Comparison of ENCODE assay signal across 20 mouse cellular contexts in genomic region chr2:34745673-34746072, GRCm38 (mm10). TPM values are rescaled to one million over a fixed set of nuclear protein-coding genes. Genes with fewer than 3 reads are reported as not detected.
DNase-seq lines count a peak whose midpoint lies in the region; ATAC-seq and TF ChIP-seq lines count a peak whose summit lies in the region.
"Had no signal": no experiment of that assay in that cellular context is flagged by ENCODE, and none has a peak within 500 bp of the region (broad histone marks: within the 10 kb centered on the region; RNA-seq: fewer than 3 reads in every experiment).

No protein-coding gene starts in this region.

- H3K27me3 ChIP-seq in liver, embryonic 12.5 days (replicated peaks), result no peaks in the 10 kb centered on the region
- no peaks in the 10 kb centered on the region for H3K27me3 ChIP-seq in liver, postnatal 0 days (ENCODE audit: insufficient read depth, low read length)
- no peaks in the 10 kb centered on the region for H3K27me3 ChIP-seq in MEL (ENCODE audit: control insufficient read depth in 1 of 2, insufficient read depth in 2 of 2, low read length in 2 of 2)
- H3K27me3 ChIP-seq: embryonic facial prominence, embryonic 13.5 days; forebrain, embryonic 12.5 days; heart, embryonic 13.5 days; hindbrain, embryonic 12.5 days had no signal

- no peak for DNase-seq in liver, postnatal 0 days
- peak; percentile 25 for DNase-seq in CD4-positive helper T cell, adult 2 months (ENCODE audit: low read depth, low spot score)
- peak; percentile 37 for DNase-seq in MEL (ENCODE audit: low read depth, low spot score)
- peak; percentile 38 for DNase-seq in naive thymus-derived CD4-positive, alpha-beta T cell, adult 2 months (ENCODE audit: low read depth)
- no peak for DNase-seq in urinary bladder, postnatal 14 days (ENCODE audit: low spot score)
- no peak for DNase-seq in cerebellum, postnatal 4 days (ENCODE audit: low spot score in 2 of 2)
- DNase-seq: adrenal gland, postnatal 14 days; cerebellum, adult 11-12 months; cerebellum, adult 9-10 months; cerebellum, postnatal 25 days; forebrain, postnatal 0 days; gastrocnemius, postnatal 14 days; heart, postnatal 4 days had no signal

- peak overlapping the region; percentile 37; the same call in 1 of the 2 replicates for H3K27ac ChIP-seq in liver, embryonic 12.5 days
- H3K27ac ChIP-seq in liver, postnatal 0 days (ENCODE audit: low read depth), result no peak overlapping the region
- H3K27ac ChIP-seq in MEL (ENCODE audit: control insufficient read depth, low read depth, low read length), result peak overlapping the region; percentile 2
- H3K27ac ChIP-seq: embryonic facial prominence, embryonic 13.5 days; forebrain, embryonic 12.5 days; heart, embryonic 13.5 days; hindbrain, embryonic 12.5 days had no signal

- H3K9ac ChIP-seq in liver, embryonic 12.5 days, result no peak overlapping the region
- no peak overlapping the region for H3K9ac ChIP-seq in liver, postnatal 0 days (replicated peaks)
- no peak overlapping the region for H3K9ac ChIP-seq in MEL (ENCODE audit: control insufficient read depth, low read depth, low read length, poor library complexity, severe bottlenecking)
- H3K9ac ChIP-seq: embryonic facial prominence, embryonic 13.5 days; forebrain, embryonic 12.5 days; forebrain, postnatal 0 days; heart, embryonic 13.5 days; hindbrain, embryonic 12.5 days had no signal

- 63% methylated on average over 2 of the region's 2 CpGs for WGBS in liver, embryonic 12.5 days (ENCODE audit: insufficient replicate concordance)
- 71% methylated on average over 2 of the region's 2 CpGs for WGBS in liver, postnatal 0 days (ENCODE audit: insufficient replicate concordance)

- H3K9me3 ChIP-seq in liver, embryonic 12.5 days (replicated peaks), result no peaks in the 10 kb centered on the region
- no peaks in the 10 kb centered on the region for H3K9me3 ChIP-seq in liver, postnatal 0 days (ENCODE audit: low read length)
- no peaks in the 10 kb centered on the region for H3K9me3 ChIP-seq in MEL (replicated peaks; ENCODE audit: insufficient read depth, low read length)
- H3K9me3 ChIP-seq: embryonic facial prominence, embryonic 13.5 days; forebrain, embryonic 12.5 days; G1E; heart, embryonic 13.5 days; hindbrain, embryonic 12.5 days had no signal

- TF ChIP-seq RAD21 in MEL (IDR thresholded peaks at IDR 0.05; ENCODE audit: low read depth, low read length), result no peak

- no peak for TF ChIP-seq EP300 in liver, postnatal 0 days (IDR thresholded peaks at IDR 0.05; ENCODE audit: low read depth)
- no peak for TF ChIP-seq EP300 in MEL (IDR thresholded peaks at IDR 0.05; ENCODE audit: low read depth in 1 of 2, low read length in 2 of 2)

- no peak for ATAC-seq in liver, embryonic 12.5 days
- ATAC-seq in liver, postnatal 0 days, result no peak
- ATAC-seq: forebrain, postnatal 0 days; hindbrain, embryonic 16.5 days had no signal

- no peak for TF ChIP-seq CTCF in liver, postnatal 0 days (IDR thresholded peaks at IDR 0.05; ENCODE audit: low read depth)
- no peak for TF ChIP-seq CTCF in MEL (IDR thresholded peaks at IDR 0.05 in 2 of 3, conservative IDR thresholded peaks at IDR 0.05 in 1 of 3; ENCODE audit: control insufficient read depth in 1 of 3, insufficient read depth in 1 of 3, low read depth in 2 of 3, low read length in 3 of 3, poor library complexity in 1 of 3, severe bottlenecking in 1 of 3)

- no peak overlapping the region for H3K4me2 ChIP-seq in liver, embryonic 12.5 days
- no peak overlapping the region for H3K4me2 ChIP-seq in liver, postnatal 0 days (ENCODE audit: low read depth, low read length)
- H3K4me2 ChIP-seq: embryonic facial prominence, embryonic 13.5 days; forebrain, embryonic 12.5 days; heart, embryonic 13.5 days; hindbrain, embryonic 12.5 days had no signal

- H3K36me3 ChIP-seq in liver, embryonic 12.5 days, result peaks cover 45% of the 10 kb centered on the region
- peaks cover 16% of the 10 kb centered on the region; the same call in 1 of the 2 replicates for H3K36me3 ChIP-seq in liver, postnatal 0 days (replicated peaks; ENCODE audit: insufficient read depth, low read length)
- peaks cover 26 to 68% of the 10 kb centered on the region in 2 experiments for H3K36me3 ChIP-seq in MEL (ENCODE audit: control insufficient read depth in 1 of 2, insufficient read depth in 2 of 2, low read length in 2 of 2)
- H3K36me3 ChIP-seq: hindbrain, embryonic 12.5 days had no signal

- H3K79me2 ChIP-seq in MEL (ENCODE audit: control insufficient read depth, insufficient read depth, low read length, poor library complexity), result peaks cover 46% of the 10 kb centered on the region

- H3K4me1 ChIP-seq in liver, embryonic 12.5 days, result peaks cover 70% of the 10 kb centered on the region
- H3K4me1 ChIP-seq in liver, postnatal 0 days (ENCODE audit: insufficient read depth), result peaks cover 33% of the 10 kb centered on the region
- H3K4me1 ChIP-seq in MEL (ENCODE audit: control insufficient read depth in 1 of 2, insufficient read depth in 2 of 2, low read length in 2 of 2), result peaks cover 36 to 38% of the 10 kb centered on the region in 2 experiments
- H3K4me1 ChIP-seq: embryonic facial prominence, embryonic 13.5 days; forebrain, embryonic 12.5 days; hindbrain, embryonic 12.5 days had no signal

- no peak for TF ChIP-seq POLR2A in MEL (IDR thresholded peaks at IDR 0.05; ENCODE audit: control insufficient read depth in 1 of 2, insufficient read depth in 1 of 2, low read depth in 1 of 2, low read length in 2 of 2, poor library complexity in 1 of 2)

- no peak overlapping the region for H3K4me3 ChIP-seq in liver, embryonic 12.5 days
- no peak overlapping the region for H3K4me3 ChIP-seq in liver, postnatal 0 days (ENCODE audit: low read depth, low read length)
- H3K4me3 ChIP-seq in MEL (ENCODE audit: control insufficient read depth in 1 of 2, insufficient read depth in 1 of 2, low read depth in 2 of 2, low read length in 2 of 2), result no peak overlapping the region
- H3K4me3 ChIP-seq: embryonic facial prominence, embryonic 13.5 days; forebrain, embryonic 12.5 days; heart, embryonic 13.5 days; hindbrain, embryonic 12.5 days had no signal

TF ChIP-seq in MEL, 35 proteins besides CTCF, POLR2A, EP300 and RAD21:
- TF ChIP-seq ELF1 (IDR thresholded peaks at IDR 0.05; ENCODE audit: low read depth, low read length), result no peak
- peak; percentile 54 for TF ChIP-seq GATA1 (IDR thresholded peaks at IDR 0.05; ENCODE audit: low read depth, low read length)

RNA-seq across cellular contexts. Expression of gene Gapvd1, which starts 9.4 kb away (rescaled TPM):
- 87.3 and 93.7 TPM in 2 replicates for polyA plus RNA-seq in liver, embryonic 12.5 days (2016; fragmentation: Nextera tagmentation; extraction: Ambion mirVana)
- polyA plus RNA-seq in liver, postnatal 0 days (2015; fragmentation: Nextera tagmentation; extraction: Ambion mirVana), result 37.1 and 39.0 TPM in 2 replicates
- 62.4 and 65.0 TPM in 2 replicates for total RNA-seq in MEL (2012; rRNA removed)
- polyA plus RNA-seq in MEL (2012; ENCODE audit: insufficient read depth in 1 of 2, insufficient read length in 2 of 2, low read depth in 1 of 2, low replicate concordance in 2 of 2, missing spikeins in 1 of 2), result 100 to 1,000 TPM in 1 of 2 experiments, 10 to 100 TPM in 1; 96.7 to 174 TPM

RNA-seq across cellular contexts. Expression of gene Hspa5, which starts 26.1 kb away (rescaled TPM):
- polyA plus RNA-seq in liver, embryonic 12.5 days (2016; fragmentation: Nextera tagmentation; extraction: Ambion mirVana), result 656 and 672 TPM in 2 replicates
- 384 and 424 TPM in 2 replicates for polyA plus RNA-seq in liver, postnatal 0 days (2015; fragmentation: Nextera tagmentation; extraction: Ambion mirVana)
- total RNA-seq in MEL (2012; rRNA removed), result 914 and 1,250 TPM in 2 replicates
- polyA plus RNA-seq in MEL (2012; ENCODE audit: insufficient read depth in 1 of 2, insufficient read length in 2 of 2, low read depth in 1 of 2, low replicate concordance in 2 of 2, missing spikeins in 1 of 2), result 100 to 1,000 TPM; 147 to 649 TPM

RNA-seq across cellular contexts. Expression of gene Rabepk, which starts 54.0 kb away (rescaled TPM):
- 32.5 and 33.2 TPM in 2 replicates for polyA plus RNA-seq in liver, embryonic 12.5 days (2016; fragmentation: Nextera tagmentation; extraction: Ambion mirVana)
- 17.0 and 20.4 TPM in 2 replicates for polyA plus RNA-seq in liver, postnatal 0 days (2015; fragmentation: Nextera tagmentation; extraction: Ambion mirVana)
- 47.1 and 51.2 TPM in 2 replicates for total RNA-seq in MEL (2012; rRNA removed)
- 10 to 100 TPM in 1 of 2 experiments, not detected in 1; 85.3 TPM for polyA plus RNA-seq in MEL (2012; ENCODE audit: insufficient read depth in 1 of 2, insufficient read length in 2 of 2, low read depth in 1 of 2, low replicate concordance in 2 of 2, missing spikeins in 1 of 2)

Comparison
In these comparisons a context has a peak if more than half of its experiments do, and no peak if none do; other contexts are left out.
1. DNase-seq: peak in CD4-positive helper T cell, adult 2 months (single experiment), MEL (single experiment) and naive thymus-derived CD4-positive, alpha-beta T cell, adult 2 months (single experiment); none in liver, postnatal 0 days (single experiment), urinary bladder, postnatal 14 days (single experiment) and cerebellum, postnatal 4 days (0 of 2).